Mouse (Mus musculus) cerebellum, adult 9-11 months (tissue): ENCODE results near the gene Kcng3.

Source experiments
- DNase-seq: peaks from one replicate; pipeline ENCODE4 v3.0.0; 2022

Kcng3 gene

DNA sequence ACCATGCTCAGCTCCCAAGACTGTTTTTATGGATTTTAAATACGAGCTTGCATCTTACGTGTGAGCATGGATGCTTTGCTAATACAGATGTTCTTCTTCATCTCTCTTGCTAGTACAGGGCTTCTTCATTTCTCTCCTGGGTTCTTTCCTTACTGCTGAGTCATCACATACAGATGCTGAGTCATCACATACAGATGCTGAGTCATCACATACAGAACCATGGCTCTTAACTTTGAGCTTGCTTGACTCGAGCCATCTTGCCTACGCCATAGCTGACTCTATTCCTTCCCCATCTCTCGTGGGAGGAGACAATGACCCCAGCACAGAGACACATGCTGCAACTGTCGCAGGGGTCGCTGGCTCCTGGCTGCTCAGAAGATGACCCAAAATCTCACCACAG, 76.7 kb downstream of the Kcng3 start:
- no peak for DNase-seq

DNA sequence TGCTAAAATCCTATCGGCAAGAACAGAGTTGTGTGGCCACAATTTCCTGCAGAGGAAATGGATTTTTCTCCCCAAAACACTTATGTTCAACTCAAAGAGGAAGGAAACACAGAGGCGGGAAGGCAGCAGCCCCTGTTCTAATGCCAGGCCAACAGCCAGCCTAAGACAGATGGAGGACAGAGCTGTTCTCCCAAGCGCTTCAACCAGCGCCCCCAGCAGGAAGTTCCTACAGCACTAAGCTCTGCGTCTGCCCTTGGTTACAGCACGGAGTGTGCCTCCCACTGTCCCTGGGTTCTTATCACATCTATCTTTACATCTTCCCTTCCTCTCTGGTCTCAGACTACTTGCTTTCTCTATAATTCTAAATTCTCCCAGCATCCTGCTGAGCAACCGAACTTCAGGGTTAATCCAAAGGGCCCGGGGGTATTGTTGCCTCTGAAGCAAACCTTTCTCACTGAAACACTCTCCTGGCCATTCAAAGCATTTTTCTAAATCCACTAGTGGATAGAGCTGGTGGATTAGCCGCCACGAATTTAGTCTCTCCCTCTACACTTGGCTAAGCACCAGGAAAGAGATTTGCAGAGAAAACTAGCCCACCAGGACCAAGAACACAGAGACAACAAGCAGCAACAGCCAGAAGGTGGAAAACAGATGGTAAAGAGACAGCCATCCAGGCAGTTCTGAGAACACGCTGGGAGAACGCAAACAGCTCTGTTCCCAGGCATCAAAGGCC, 83.0 kb downstream of the Kcng3 start:
- peak; percentile 50 for DNase-seq

DNA sequence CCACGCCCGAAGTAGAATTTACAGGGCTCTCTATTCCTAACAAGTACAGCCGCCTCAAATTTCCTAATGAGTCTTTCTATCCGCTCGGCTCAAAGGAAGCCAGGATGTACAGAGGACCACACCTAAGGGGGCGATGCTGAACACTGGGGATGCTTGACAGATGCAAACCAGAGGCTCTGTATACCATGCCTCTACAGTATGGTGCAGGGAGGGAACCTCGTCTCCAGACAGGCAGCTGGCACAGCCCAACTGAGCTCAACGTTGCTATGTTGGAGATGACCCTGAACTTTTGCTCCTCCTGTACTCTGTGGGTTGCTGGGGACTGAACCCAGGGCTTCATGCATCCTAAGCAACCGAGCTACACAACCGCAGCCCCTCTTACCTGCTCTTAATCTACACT, 84.5 kb downstream of the Kcng3 start:
- no peak for DNase-seq

DNA sequence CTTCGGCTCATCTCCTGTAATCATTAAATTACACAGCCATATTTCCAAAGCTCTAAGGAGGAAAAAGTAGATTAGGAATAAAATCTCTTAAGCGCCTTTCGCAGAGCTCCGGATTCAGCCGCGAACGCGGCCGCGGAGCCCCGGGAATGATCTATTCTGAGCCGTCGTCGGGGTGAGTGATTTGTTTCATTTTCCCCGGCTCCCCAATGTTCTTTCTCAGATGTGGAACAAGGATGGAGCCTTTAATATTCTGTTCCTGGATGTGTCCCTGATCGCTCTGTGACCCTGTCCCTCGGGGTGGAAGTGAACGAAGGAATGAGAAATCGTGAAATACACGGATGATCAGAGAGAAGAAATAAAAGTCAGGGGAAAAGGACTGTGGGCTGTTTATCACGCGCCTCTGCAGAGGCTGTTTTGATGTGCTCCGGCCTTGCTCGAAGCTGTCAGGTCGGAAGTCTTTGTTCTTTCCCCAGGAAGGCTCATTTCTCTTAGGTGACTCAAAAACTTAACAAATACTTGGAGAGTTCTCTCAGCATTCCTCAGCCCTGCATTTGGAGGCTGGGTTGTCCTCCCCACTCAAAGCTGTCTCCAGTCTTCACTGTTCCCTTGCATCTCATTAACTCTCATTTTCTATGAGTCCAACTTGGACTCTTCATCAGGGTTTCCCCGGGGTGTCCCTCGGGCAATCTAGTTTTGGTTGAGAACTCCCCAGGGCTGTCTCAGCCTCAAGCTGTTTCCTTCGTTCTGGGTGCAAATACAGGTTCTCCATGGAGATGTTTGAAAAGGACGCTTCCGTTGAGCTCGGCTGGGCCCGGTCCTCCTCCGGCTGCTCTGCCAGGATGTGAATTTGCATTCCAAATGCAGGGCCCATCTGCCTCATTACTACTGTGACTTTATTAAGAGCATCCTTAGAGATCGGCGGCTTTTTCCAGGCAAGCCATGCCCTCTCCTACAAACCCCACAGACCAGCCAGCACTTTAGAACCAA, 85.6 kb downstream of the Kcng3 start:
- DNase-seq, result no peak

GRCm38 (mm10) chr17:83545259-83545658, 86.4 kb downstream of the Kcng3 start:
- no peak for DNase-seq

DNA sequence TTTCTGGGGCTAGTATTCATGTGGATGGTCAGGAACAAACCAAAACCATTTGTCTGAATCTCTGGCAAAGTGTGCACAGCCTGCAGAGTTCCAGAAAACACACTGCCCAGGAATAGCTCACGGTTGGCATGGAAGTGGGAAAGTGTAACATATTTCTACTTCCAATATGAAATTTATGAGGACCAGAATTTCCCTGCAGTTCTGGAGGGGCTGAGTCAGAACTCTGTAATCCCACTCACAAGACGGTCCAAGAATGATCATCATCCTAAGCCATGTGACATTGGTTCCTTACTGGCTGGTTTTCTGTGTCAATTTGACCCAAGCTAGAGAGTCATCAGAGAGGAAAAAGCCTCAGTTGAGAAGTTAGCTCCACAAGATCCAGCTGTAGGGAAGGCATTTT, 89.3 kb downstream of the Kcng3 start:
- no peak for DNase-seq

- DNase-seq, result no peak
Measured at GRCm38 (mm10) chr17:83539262-83540037, 92.2 kb downstream of the Kcng3 start.

- no peak for DNase-seq
Measured at GRCm38 (mm10) chr17:83538694-83539093, 93.0 kb downstream of the Kcng3 start.

- DNase-seq, result no peak
Measured at GRCm38 (mm10) chr17:83538141-83538540, 93.6 kb downstream of the Kcng3 start.
